Mouse (Mus musculus): Measurements from ENCODE around the gene Obsl1. TPM values are rescaled to one million over a fixed set of nuclear protein-coding genes. Genes with fewer than 3 reads are reported as not detected.

Gene Obsl1
- polyA plus RNA-seq, 1 experiment from 2014 or later = 17.9 TPM

GRCm38 (mm10) chr1:75444208-75444607, 62.0 kb downstream of the Obsl1 start:
- ATAC-seq (ENCODE audit: low FRiP score, low TSS enrichment) (no peak), DNase-seq (ENCODE audit: low spot score) (no peak)
- Histone ChIP-seq H3K4me1 (replicated peaks; ENCODE audit: control insufficient read depth, insufficient read depth) (0 out of 2 replicates have a peak, but pooled peaks cover 5% of the 10 kb centered on the region), H3K9ac (ENCODE audit: low read length) (no peak overlapping the region), H3K4me3 (ENCODE audit: low read depth, low read length) (no peak overlapping the region), H3K9me3 (ENCODE audit: control insufficient read depth, low read length) (no peaks in the 10 kb centered on the region), H3K27ac (replicated peaks) (no peak overlapping the region), H3K27me3 (ENCODE audit: control insufficient read depth, insufficient read depth, low read length) (peaks cover 2% of the 10 kb centered on the region; the same call in 1 of the 2 replicates), H3K36me3 (ENCODE audit: control insufficient read depth, insufficient read depth, low read length) (peaks cover 13% of the 10 kb centered on the region), H3K4me2 (replicated peaks; ENCODE audit: low read depth) (no peak overlapping the region)
- TF ChIP-seq CTCF (IDR thresholded peaks at IDR 0.05; ENCODE audit: low read depth) = no peak
- 54% methylated on average over 3 of the region's 3 CpGs for WGBS

GRCm38 (mm10) chr1:75443247-75444024, 62.8 kb downstream of the Obsl1 start:
- DNase-seq (ENCODE audit: low spot score) = no peak
- 54% methylated on average over 13 of the region's 13 CpGs for whole genome bisulfite sequencing
- Histone ChIP-seq H3K9me3 (ENCODE audit: control insufficient read depth, low read length) (no peaks in the 10 kb centered on the region), H3K4me1 (replicated peaks; ENCODE audit: control insufficient read depth, insufficient read depth) (0 out of 2 replicates have a peak, but pooled peaks cover 5% of the 10 kb centered on the region), H3K27me3 (ENCODE audit: control insufficient read depth, insufficient read depth, low read length) (peaks cover 2% of the 10 kb centered on the region; the same call in 1 of the 2 replicates), H3K4me2 (replicated peaks; ENCODE audit: low read depth) (no peak overlapping the region), H3K36me3 (ENCODE audit: control insufficient read depth, insufficient read depth, low read length) (peaks cover 13% of the 10 kb centered on the region), H3K27ac (replicated peaks) (no peak overlapping the region), H3K4me3 (ENCODE audit: low read depth, low read length) (no peak overlapping the region), H3K9ac (ENCODE audit: low read length) (no peak overlapping the region)
- ATAC-seq (ENCODE audit: low FRiP score, low TSS enrichment) = no peak
- TF ChIP-seq CTCF (IDR thresholded peaks at IDR 0.05; ENCODE audit: low read depth) (no peak), EP300 (optimal IDR thresholded peaks at IDR 0.05) (no peak)

DNA sequence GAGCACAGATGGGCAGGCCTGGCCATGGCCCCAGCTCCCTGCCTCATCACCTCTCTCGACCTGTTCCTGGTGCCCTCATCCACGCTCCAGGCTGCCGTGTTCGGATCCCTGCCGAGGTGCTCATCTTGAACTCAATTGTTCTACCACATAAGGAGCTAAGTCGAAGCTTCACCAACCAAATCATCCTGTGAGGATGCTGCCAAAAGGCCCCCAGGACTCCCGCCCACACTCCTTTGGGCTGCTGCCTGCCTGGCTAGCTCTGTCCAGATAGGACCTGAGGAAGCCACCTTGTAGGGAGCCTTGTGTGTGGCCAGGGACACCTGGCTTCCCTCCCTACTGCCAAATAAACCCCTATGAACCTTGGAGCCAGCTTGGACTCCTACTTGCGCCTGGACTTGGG, 63.4 kb downstream of the Obsl1 start:
- Histone ChIP-seq H3K4me3 (ENCODE audit: low read depth, low read length) (no peak overlapping the region), H3K27me3 (ENCODE audit: control insufficient read depth, insufficient read depth, low read length) (peaks cover 2% of the 10 kb centered on the region; the same call in 1 of the 2 replicates), H3K9me3 (ENCODE audit: control insufficient read depth, low read length) (no peaks in the 10 kb centered on the region), H3K4me1 (replicated peaks; ENCODE audit: control insufficient read depth, insufficient read depth) (0 out of 2 replicates have a peak, but pooled peaks cover 5% of the 10 kb centered on the region), H3K27ac (replicated peaks) (no peak overlapping the region), H3K36me3 (ENCODE audit: control insufficient read depth, insufficient read depth, low read length) (peaks cover 13% of the 10 kb centered on the region), H3K9ac (ENCODE audit: low read length) (no peak overlapping the region), H3K4me2 (replicated peaks; ENCODE audit: low read depth) (no peak overlapping the region)
- no peak for TF ChIP-seq CTCF (IDR thresholded peaks at IDR 0.05; ENCODE audit: low read depth)
- ATAC-seq (ENCODE audit: low FRiP score, low TSS enrichment) (no peak), DNase-seq (ENCODE audit: low spot score) (no peak)
- WGBS = 58% methylated on average over 8 of the region's 8 CpGs

- H3K4me1 ChIP-seq (replicated peaks; ENCODE audit: control insufficient read depth, insufficient read depth) = peaks cover 2% of the 10 kb centered on the region; the same call in 1 of the 2 replicates
- no peak overlapping the region for H3K9ac ChIP-seq (ENCODE audit: low read length)
- DNase-seq (ENCODE audit: low spot score) = no peak
- H3K4me2 ChIP-seq (replicated peaks; ENCODE audit: low read depth) = no peak overlapping the region
- no peak overlapping the region for H3K27ac ChIP-seq (replicated peaks)
- no peak for ATAC-seq (ENCODE audit: low FRiP score, low TSS enrichment)
- TF ChIP-seq CTCF (IDR thresholded peaks at IDR 0.05; ENCODE audit: low read depth) (no peak), EP300 (optimal IDR thresholded peaks at IDR 0.05) (no peak)
- 70% methylated on average over 9 of the region's 9 CpGs for WGBS
- H3K27me3 ChIP-seq (ENCODE audit: control insufficient read depth, insufficient read depth, low read length) = peaks cover 2% of the 10 kb centered on the region; the same call in 1 of the 2 replicates
- peaks cover 13% of the 10 kb centered on the region for H3K36me3 ChIP-seq (ENCODE audit: control insufficient read depth, insufficient read depth, low read length)
- H3K9me3 ChIP-seq (ENCODE audit: control insufficient read depth, low read length) = no peaks in the 10 kb centered on the region
- H3K4me3 ChIP-seq (ENCODE audit: low read depth, low read length) = no peak overlapping the region
Observed at GRCm38 (mm10) chr1:75442171-75442570, 64.1 kb downstream of the Obsl1 start.

DNA sequence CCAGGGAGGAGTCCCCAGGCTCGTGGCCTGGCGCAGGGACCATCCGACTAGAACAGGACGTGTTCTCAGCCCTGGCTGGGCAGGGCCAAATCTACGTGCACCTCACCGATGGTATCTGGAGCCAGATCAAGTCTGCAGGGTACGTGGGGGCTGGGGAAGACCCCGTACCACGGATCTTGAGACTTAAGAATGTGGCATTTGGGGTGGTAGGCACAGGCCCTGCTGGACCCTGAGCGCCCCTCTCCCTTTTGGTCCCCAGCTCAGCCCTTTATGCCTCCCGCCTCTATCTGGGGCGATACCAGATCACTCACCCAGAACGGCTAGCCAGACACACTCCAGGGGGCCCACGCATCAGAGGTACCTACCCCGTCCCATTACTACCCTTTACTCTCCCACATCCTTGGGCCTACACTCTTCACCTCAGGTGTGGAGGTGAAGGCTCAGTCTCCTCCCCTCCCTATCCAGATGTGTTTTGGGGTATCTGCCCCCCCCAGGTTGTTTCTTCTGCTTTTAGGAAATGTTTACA, 64.7 kb downstream of the Obsl1 start:
- no peak overlapping the region for H3K27ac ChIP-seq (replicated peaks)
- H3K36me3 ChIP-seq (ENCODE audit: control insufficient read depth, insufficient read depth, low read length) = peaks cover 13% of the 10 kb centered on the region
- no peak for ATAC-seq (ENCODE audit: low FRiP score, low TSS enrichment)
- H3K4me2 ChIP-seq (replicated peaks; ENCODE audit: low read depth) = no peak overlapping the region
- DNase-seq (ENCODE audit: low spot score) = no peak
- no peak overlapping the region for H3K4me3 ChIP-seq (ENCODE audit: low read depth, low read length)
- 92% methylated on average over 15 of the region's 15 CpGs for WGBS
- H3K9ac ChIP-seq (ENCODE audit: low read length) = no peak overlapping the region
- peaks cover 4% of the 10 kb centered on the region; the same call in 1 of the 2 replicates for H3K4me1 ChIP-seq (replicated peaks; ENCODE audit: control insufficient read depth, insufficient read depth)
- H3K9me3 ChIP-seq (ENCODE audit: control insufficient read depth, low read length) = no peaks in the 10 kb centered on the region
- TF ChIP-seq CTCF (IDR thresholded peaks at IDR 0.05; ENCODE audit: low read depth) = no peak
- no peak for TF ChIP-seq EP300 (optimal IDR thresholded peaks at IDR 0.05)
- H3K27me3 ChIP-seq (ENCODE audit: control insufficient read depth, insufficient read depth, low read length) = no peaks in the 10 kb centered on the region

DNA sequence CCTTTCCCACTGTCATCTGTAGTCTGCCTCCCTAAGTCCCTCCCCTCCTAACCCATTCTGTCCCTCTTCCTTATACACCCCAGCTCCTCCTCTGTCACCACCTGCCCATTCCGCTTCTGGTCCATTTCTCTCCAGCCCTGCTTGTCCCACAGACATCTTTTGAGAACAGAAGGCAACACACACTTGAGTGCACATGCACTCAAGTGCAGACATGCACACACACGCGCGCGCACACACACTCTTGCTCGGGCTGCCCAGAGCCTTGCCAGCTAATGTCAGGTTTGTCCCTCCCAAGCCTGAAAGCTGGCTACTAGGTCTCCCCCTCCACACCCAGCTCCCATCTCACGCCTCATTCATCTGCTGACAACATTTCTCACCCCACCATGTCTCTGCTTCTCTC, 65.6 kb downstream of the Obsl1 start:
- H3K4me2 ChIP-seq (replicated peaks; ENCODE audit: low read depth) = no peak overlapping the region
- H3K27me3 ChIP-seq (ENCODE audit: control insufficient read depth, insufficient read depth, low read length) = no peaks in the 10 kb centered on the region
- no peak overlapping the region for H3K27ac ChIP-seq (replicated peaks)
- no peaks in the 10 kb centered on the region for H3K9me3 ChIP-seq (ENCODE audit: control insufficient read depth, low read length)
- WGBS = 89% methylated on average over 7 of the region's 7 CpGs
- no peak overlapping the region for H3K9ac ChIP-seq (ENCODE audit: low read length)
- H3K36me3 ChIP-seq (ENCODE audit: control insufficient read depth, insufficient read depth, low read length) = peaks cover 13% of the 10 kb centered on the region
- peaks cover 5% of the 10 kb centered on the region; the same call in 1 of the 2 replicates for H3K4me1 ChIP-seq (replicated peaks; ENCODE audit: control insufficient read depth, insufficient read depth)
- no peak for ATAC-seq (ENCODE audit: low FRiP score, low TSS enrichment)
- no peak for DNase-seq (ENCODE audit: low spot score)
- H3K4me3 ChIP-seq (ENCODE audit: low read depth, low read length) = no peak overlapping the region
- TF ChIP-seq CTCF (IDR thresholded peaks at IDR 0.05; ENCODE audit: low read depth) (no peak), EP300 (optimal IDR thresholded peaks at IDR 0.05) (no peak)
